Mouse (Mus musculus): Measurements from ENCODE around the gene Dhh. TPM values are rescaled to one million over a fixed set of nuclear protein-coding genes. Genes with fewer than 3 reads are reported as not detected.
A peak's percentile ranks its signal among the peaks of the same experiment; 100 is the strongest.
"Not testable (repeated sequence)": the region's sequence is repeated elsewhere in the genome, so short reads cannot be mapped to it uniquely, and the experiment has no call there.

Gene Dhh
- polyA plus RNA-seq, 1 experiment = 0.40 TPM

- no peak overlapping the region for H3K27ac ChIP-seq (replicated peaks; ENCODE audit: low read depth, low read length)
- no peak overlapping the region for H3K4me3 ChIP-seq (ENCODE audit: insufficient read depth, low read depth, low read length)
- H3K4me1 ChIP-seq (ENCODE audit: control insufficient read depth, insufficient read depth, insufficient read length, low read length) = no peaks in the 10 kb centered on the region
These were observed 24.7 kb upstream of the Dhh start for GRCm38 (mm10) chr15:98923031-98923537.

GRCm38 (mm10) chr15:98922581-98922980, 24.2 kb upstream of the Dhh start:
- Histone ChIP-seq H3K4me3 (ENCODE audit: insufficient read depth, low read depth, low read length) (no peak overlapping the region), H3K27ac (replicated peaks; ENCODE audit: low read depth, low read length) (no peak overlapping the region), H3K4me1 (ENCODE audit: control insufficient read depth, insufficient read depth, insufficient read length, low read length) (no peaks in the 10 kb centered on the region)

- Histone ChIP-seq H3K27ac (replicated peaks; ENCODE audit: low read depth, low read length) (no peak overlapping the region), H3K4me1 (ENCODE audit: control insufficient read depth, insufficient read depth, insufficient read length, low read length) (no peaks in the 10 kb centered on the region), H3K4me3 (ENCODE audit: insufficient read depth, low read depth, low read length) (no peak overlapping the region)
These were observed 23.2 kb upstream of the Dhh start for GRCm38 (mm10) chr15:98921510-98921909.

- H3K27ac ChIP-seq (replicated peaks; ENCODE audit: low read depth, low read length) = peak overlapping the region; percentile 68
These were observed 20.2 kb upstream of the Dhh start for GRCm38 (mm10) chr15:98918499-98918895.

GRCm38 (mm10) chr15:98917538-98918498, 19.5 kb upstream of the Dhh start, which contains the start of gene Lmbr1l:
Lmbr1l (minus strand) TSS chr15:98918231.
- Histone ChIP-seq H3K27ac (replicated peaks; ENCODE audit: low read depth, low read length) (peak within 1 kb of the TSS; percentile 68), H3K4me3 (ENCODE audit: insufficient read depth, low read depth, low read length) (peak within 1 kb of the TSS; percentile 69), H3K4me1 (ENCODE audit: control insufficient read depth, insufficient read depth, insufficient read length, low read length) (peaks cover 5% of the 10 kb centered on the region; the same call in 1 of the 2 replicates)

More at GRCm38 (mm10) chr15:98918499-98918895, 20.2 kb upstream of the Dhh start:
- H3K4me3 ChIP-seq (ENCODE audit: insufficient read depth, low read depth, low read length) = peak overlapping the region; percentile 62
- H3K4me1 ChIP-seq (ENCODE audit: control insufficient read depth, insufficient read depth, insufficient read length, low read length) = not testable (repeated sequence)

- H3K4me1 ChIP-seq (ENCODE audit: control insufficient read depth, insufficient read depth, insufficient read length, low read length) = peaks cover 5% of the 10 kb centered on the region; the same call in 1 of the 2 replicates
- 0 out of 2 replicates have a peak overlapping the region, but pooled peaks have one; percentile 7 for H3K27ac ChIP-seq (replicated peaks; ENCODE audit: low read depth, low read length)
- H3K4me3 ChIP-seq (ENCODE audit: insufficient read depth, low read depth, low read length) = peak overlapping the region; percentile 69
These were observed 18.8 kb upstream of the Dhh start for GRCm38 (mm10) chr15:98917091-98917490.

GRCm38 (mm10) chr15:98916016-98916415, 17.7 kb upstream of the Dhh start:
- Histone ChIP-seq H3K27ac (replicated peaks; ENCODE audit: low read depth, low read length) (no peak overlapping the region), H3K4me1 (ENCODE audit: control insufficient read depth, insufficient read depth, insufficient read length, low read length) (peaks cover 5% of the 10 kb centered on the region; the same call in 1 of the 2 replicates)

GRCm38 (mm10) chr15:98914903-98915302, 16.6 kb upstream of the Dhh start:
- Histone ChIP-seq H3K4me3 (ENCODE audit: insufficient read depth, low read depth, low read length) (no peak overlapping the region), H3K27ac (replicated peaks; ENCODE audit: low read depth, low read length) (no peak overlapping the region), H3K4me1 (ENCODE audit: control insufficient read depth, insufficient read depth, insufficient read length, low read length) (peaks cover 5% of the 10 kb centered on the region; the same call in 1 of the 2 replicates)

More at GRCm38 (mm10) chr15:98916016-98916415, 17.7 kb upstream of the Dhh start:
- H3K4me3 ChIP-seq (ENCODE audit: insufficient read depth, low read depth, low read length) = peak overlapping the region; percentile 3; the same call in 1 of the 2 replicates

GRCm38 (mm10) chr15:98904692-98905091, 6.4 kb upstream of the Dhh start:
- H3K4me3 ChIP-seq (ENCODE audit: insufficient read depth, low read depth, low read length) = no peak overlapping the region

GRCm38 (mm10) chr15:98902600-98902999, 4.3 kb upstream of the Dhh start:
- Histone ChIP-seq H3K27ac (replicated peaks; ENCODE audit: low read depth, low read length) (no peak overlapping the region), H3K4me3 (ENCODE audit: insufficient read depth, low read depth, low read length) (no peak overlapping the region), H3K4me1 (ENCODE audit: control insufficient read depth, insufficient read depth, insufficient read length, low read length) (no peaks in the 10 kb centered on the region; the same call in 1 of the 2 replicates)

More at GRCm38 (mm10) chr15:98904692-98905091, 6.4 kb upstream of the Dhh start:
- Histone ChIP-seq H3K4me1 (ENCODE audit: control insufficient read depth, insufficient read depth, insufficient read length, low read length) (no peaks in the 10 kb centered on the region), H3K27ac (replicated peaks; ENCODE audit: low read depth, low read length) (no peak overlapping the region)

GRCm38 (mm10) chr15:98901530-98901929, 3.2 kb upstream of the Dhh start:
- Histone ChIP-seq H3K4me3 (ENCODE audit: insufficient read depth, low read depth, low read length) (no peak overlapping the region), H3K4me1 (ENCODE audit: control insufficient read depth, insufficient read depth, insufficient read length, low read length) (peaks cover 6% of the 10 kb centered on the region), H3K27ac (replicated peaks; ENCODE audit: low read depth, low read length) (no peak overlapping the region)

GRCm38 (mm10) chr15:98897495-98897894, 845 bp downstream of the Dhh start:
- no peak overlapping the region for H3K27ac ChIP-seq (replicated peaks; ENCODE audit: low read depth, low read length)
- peaks cover 15% of the 10 kb centered on the region for H3K4me1 ChIP-seq (ENCODE audit: control insufficient read depth, insufficient read depth, insufficient read length, low read length)
- H3K4me3 ChIP-seq (ENCODE audit: insufficient read depth, low read depth, low read length) = peak overlapping the region; percentile 31

- H3K27ac ChIP-seq (replicated peaks; ENCODE audit: low read depth, low read length) = peak overlapping the region; percentile 11
- peaks cover 15% of the 10 kb centered on the region for H3K4me1 ChIP-seq (ENCODE audit: control insufficient read depth, insufficient read depth, insufficient read length, low read length)
- peak overlapping the region; percentile 76 for H3K4me3 ChIP-seq (ENCODE audit: insufficient read depth, low read depth, low read length)
These were observed 2.4 kb downstream of the Dhh start for GRCm38 (mm10) chr15:98895635-98896589.

- H3K4me3 ChIP-seq (ENCODE audit: insufficient read depth, low read depth, low read length) = peak overlapping the region; percentile 76
- H3K27ac ChIP-seq (replicated peaks; ENCODE audit: low read depth, low read length) = no peak overlapping the region; the same call in 1 of the 2 replicates
- peaks cover 15% of the 10 kb centered on the region for H3K4me1 ChIP-seq (ENCODE audit: control insufficient read depth, insufficient read depth, insufficient read length, low read length)
These were observed 3.4 kb downstream of the Dhh start for GRCm38 (mm10) chr15:98894746-98895634.

Measured in brown adipose tissue, adult 24 weeks (tissue).